Mouse (Mus musculus) heart, postnatal 0 days (tissue): ENCODE measurements around the gene Fxyd6. TPM values are rescaled to one million over a fixed set of nuclear protein-coding genes. Genes with fewer than 3 reads are reported as not detected.
A peak's percentile ranks its signal among the peaks of the same experiment; 100 is the strongest.

Experiments
- ATAC-seq: fragments of 200-750 bp; cut with Nextera tagmentation; 2 replicates; pipeline ENCODE4 v1.8.0; 2017; ENCODE audit warnings: low read depth, moderate number of reproducible peaks, moderate library complexity; ENCODE audit not compliant: insufficient read depth
- DNase-seq: peaks from one replicate; pipeline ENCODE4 v3.0.0-alpha.2; 2016; ENCODE audit warnings: low spot score
- H3K27ac ChIP-seq: fragments of 300-500 bp; sonication (generic); 2 replicates; pipeline ENCODE4 v1.5.1; 2014; ENCODE audit warnings: low read depth, mild to moderate bottlenecking
- H3K27me3 ChIP-seq: fragments of 300-500 bp; sonication (generic); 2 replicates; pipeline ENCODE4 v1.6.1; 2014; ENCODE audit warnings: low read length, mixed read lengths; ENCODE audit not compliant: control insufficient read depth, insufficient read depth
- H3K36me3 ChIP-seq: fragments of 300-500 bp; sonication (generic); replicated peaks from 2 replicates; pipeline ENCODE4 v1.6.1; 2014; ENCODE audit warnings: low read length, mixed read lengths; ENCODE audit not compliant: control insufficient read depth, insufficient read depth
- H3K4me1 ChIP-seq: fragments of 300-500 bp; sonication (generic); 2 replicates; pipeline ENCODE4 v1.6.1; 2014; ENCODE audit warnings: antibody characterized with exemption; ENCODE audit not compliant: control insufficient read depth, insufficient read depth
- H3K4me2 ChIP-seq: fragments of 300-500 bp; sonication (generic); 2 replicates; pipeline ENCODE4 v1.6.1; 2014; ENCODE audit warnings: low read depth, mild to moderate bottlenecking, low read length, moderate library complexity
- H3K4me3 ChIP-seq: fragments of 300-500 bp; sonication (generic); 2 replicates; pipeline ENCODE4 v1.5.1; 2014; ENCODE audit warnings: low read depth, low read length
- H3K9ac ChIP-seq: fragments of 300-500 bp; sonication (generic); replicated peaks from 2 replicates; pipeline ENCODE4 v1.6.1; 2014; ENCODE audit warnings: low read depth, low read length, mixed read lengths
- H3K9me3 ChIP-seq: fragments of 300-500 bp; sonication (generic); replicated peaks from 2 replicates; pipeline ENCODE4 v1.6.1; 2016; ENCODE audit warnings: low read length; ENCODE audit not compliant: control insufficient read depth
- CTCF ChIP-seq: IDR thresholded peaks from 2 replicates; pipeline ENCODE4 v1.5.1; 2016; ENCODE audit warnings: antibody characterized with exemption, control low read depth, low read depth
- EP300 ChIP-seq: IDR thresholded peaks from 2 replicates; pipeline ENCODE4 v1.6.1; 2016; ENCODE audit warnings: antibody characterized with exemption, low read depth
- WGBS: fragments of 180-500 bp; shearing (Covaris S2); extraction: QIAGEN DNeasy Blood & Tissue Kit; methylation state at CpG from one replicate; pipeline ENCODE4 v1.1.7; 2014; 5-methylcytosine and 5-hydroxymethylcytosine counted together
- polyA plus RNA-seq: library from polyadenylated mRNA; unstranded; fragments of >200 nt; fragmentation: Nextera tagmentation; extraction: Ambion mirVana; gene quantifications from 2 replicates; pipeline ENCODE4 v1.2.1, GENCODE M21; 2015
- total RNA-seq: library from RNA; depleted of rRNA; stranded (reverse); fragments of >200 nt; gene quantifications from 2 replicates; pipeline ENCODE4 v1.2.3, GENCODE M21; 2014; ENCODE audit warnings: low replicate concordance

Gene Fxyd6
- total and polyA plus RNA-seq, 2 experiments from 2014 or later: 18.1 to 26.6 TPM

- TF ChIP-seq CTCF: peak; percentile 81
- TF ChIP-seq EP300: no peak
- DNase-seq (peak; percentile 16), ATAC-seq (peak; percentile 47)
- WGBS: 36% methylated on average over 33 of the region's 33 CpGs
- Histone ChIP-seq H3K4me1 (no peaks in the 10 kb centered on the region), H3K4me2 (peak overlapping the region; percentile 59), H3K27ac (no peak overlapping the region), H3K9ac (0 out of 2 replicates have a peak overlapping the region, but pooled peaks have one; percentile 1), H3K9me3 (no peaks in the 10 kb centered on the region), H3K36me3 (no peaks in the 10 kb centered on the region), H3K4me3 (peak overlapping the region; percentile 31), H3K27me3 (peaks cover 27% of the 10 kb centered on the region)
Measured at GRCm38 (mm10) chr9:45407706-45408675, 38.0 kb downstream of the Fxyd6 start.

- TF ChIP-seq EP300 (no peak), CTCF (no peak)
- Histone ChIP-seq H3K27me3 (peaks cover 21% of the 10 kb centered on the region; the same call in 1 of the 2 replicates), H3K36me3 (no peaks in the 10 kb centered on the region), H3K4me2 (no peak overlapping the region), H3K9me3 (no peaks in the 10 kb centered on the region), H3K4me1 (no peaks in the 10 kb centered on the region), H3K9ac (no peak overlapping the region), H3K27ac (no peak overlapping the region), H3K4me3 (no peak overlapping the region)
- DNase-seq (no peak), ATAC-seq (no peak)
- WGBS: 55% methylated on average over 5 of the region's 5 CpGs
Measured at GRCm38 (mm10) chr9:45410193-45410592, 40.2 kb downstream of the Fxyd6 start.

GRCm38 (mm10) chr9:45410614-45411013 is 40.6 kb downstream of the Fxyd6 start:
- H3K27ac ChIP-seq: no peak overlapping the region
- H3K9me3 ChIP-seq: no peaks in the 10 kb centered on the region
- H3K4me3 ChIP-seq: no peak overlapping the region
- TF ChIP-seq EP300 (no peak), CTCF (no peak)
- H3K4me2 ChIP-seq: no peak overlapping the region
- H3K4me1 ChIP-seq: no peaks in the 10 kb centered on the region
- WGBS: 73% methylated on average over 2 of the region's 2 CpGs
- ATAC-seq (no peak), DNase-seq (no peak)
- H3K36me3 ChIP-seq: no peaks in the 10 kb centered on the region
- no peak overlapping the region for H3K9ac ChIP-seq
- peaks cover 19% of the 10 kb centered on the region; the same call in 1 of the 2 replicates for H3K27me3 ChIP-seq

- Histone ChIP-seq H3K9me3 (no peaks in the 10 kb centered on the region), H3K4me2 (no peak overlapping the region), H3K36me3 (no peaks in the 10 kb centered on the region), H3K27ac (no peak overlapping the region), H3K4me3 (no peak overlapping the region), H3K27me3 (peaks cover 19% of the 10 kb centered on the region; the same call in 1 of the 2 replicates), H3K4me1 (no peaks in the 10 kb centered on the region), H3K9ac (no peak overlapping the region)
- DNase-seq (no peak), ATAC-seq (no peak)
- TF ChIP-seq CTCF: no peak
- no peak for TF ChIP-seq EP300
- 61% methylated on average over 3 of the region's 3 CpGs for WGBS
Measured at GRCm38 (mm10) chr9:45411111-45411510, 41.1 kb downstream of the Fxyd6 start.

- peak; percentile 61 for DNase-seq
- Histone ChIP-seq H3K4me3 (no peak overlapping the region), H3K27ac (no peak overlapping the region), H3K4me1 (no peaks in the 10 kb centered on the region), H3K27me3 (peaks cover 19% of the 10 kb centered on the region; the same call in 1 of the 2 replicates), H3K9me3 (no peaks in the 10 kb centered on the region), H3K4me2 (peak overlapping the region; percentile 2; the same call in 1 of the 2 replicates), H3K36me3 (no peaks in the 10 kb centered on the region), H3K9ac (no peak overlapping the region)
- ATAC-seq: peak; percentile 54; the same call in 1 of the 2 replicates
- 20% methylated on average over 7 of the region's 7 CpGs for WGBS
- TF ChIP-seq EP300: no peak
- TF ChIP-seq CTCF: peak; percentile 68
Measured at GRCm38 (mm10) chr9:45411803-45412202, 41.8 kb downstream of the Fxyd6 start.
